8 mouse cellular contexts compared by ENCODE assay signal in the genomic region with DNA sequence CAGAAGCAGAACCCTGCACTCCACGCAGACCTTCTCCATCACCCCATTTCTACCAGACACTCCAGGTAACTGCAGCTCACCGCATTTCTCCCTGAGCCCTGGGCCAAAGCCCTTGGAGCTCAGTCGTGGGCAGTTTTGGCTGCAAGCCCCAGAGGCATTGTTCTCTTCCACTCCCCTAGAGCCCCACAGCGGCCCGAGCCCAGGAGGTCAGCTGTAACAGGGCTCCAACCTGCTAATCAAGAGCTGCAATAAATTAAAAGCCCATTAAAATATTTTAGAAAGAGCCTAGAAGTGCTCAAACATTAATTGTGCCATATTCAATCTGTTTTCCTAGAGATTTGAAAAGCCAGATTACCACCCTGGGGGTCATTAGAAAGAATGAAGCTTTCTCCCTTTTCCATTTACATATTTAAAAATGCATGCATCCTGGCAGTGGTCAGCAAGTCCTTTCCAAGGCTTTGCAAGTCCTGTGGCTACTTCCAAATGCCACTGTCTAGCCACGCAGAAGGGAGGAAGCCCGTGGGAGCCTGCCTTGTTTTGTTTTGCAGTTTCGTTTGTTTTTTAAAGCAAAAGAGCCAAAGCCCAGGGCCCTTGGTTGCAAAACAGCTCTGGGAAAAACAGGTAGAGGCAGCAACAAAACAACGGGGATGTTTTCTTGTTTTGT.
DNase-seq lines count a peak whose midpoint lies in the region; ATAC-seq lines count a peak whose summit lies in the region.
"Had no signal": no experiment of that assay in that cellular context is flagged by ENCODE, and none has a peak within 500 bp of the region (broad histone marks: within the 10 kb centered on the region; RNA-seq: fewer than 3 reads in every experiment).

No protein-coding gene starts in this region.

- H3K9me3 ChIP-seq in heart, embryonic 14.5 days (ENCODE audit: control insufficient read depth, low read length) = no peaks in the 10 kb centered on the region

- H3K27ac ChIP-seq in heart, embryonic 14.5 days (replicated peaks in 1 of 2; ENCODE audit: control insufficient read depth in 1 of 2, insufficient read depth in 1 of 2, low read depth in 2 of 2, low read length in 2 of 2) = peak overlapping the region; percentile 18 to 62
- H3K27ac ChIP-seq: liver, embryonic 14.5 days had no signal

- peak overlapping the region; percentile 50 for H3K4me2 ChIP-seq in heart, embryonic 14.5 days (ENCODE audit: low read length)

- H3K36me3 ChIP-seq in heart, embryonic 14.5 days (ENCODE audit: control insufficient read depth, insufficient read depth, low read length) = peaks cover 9% of the 10 kb centered on the region

- no peak overlapping the region for H3K4me3 ChIP-seq in heart, embryonic 14.5 days (ENCODE audit: control insufficient read depth in 1 of 2, insufficient read depth in 1 of 2, low read depth in 1 of 2, low read length in 2 of 2)

- peak; percentile 73 for DNase-seq in Muller cell, postnatal 12 days (ENCODE audit: inconsistent ontology term)
- peak; percentile 17 for DNase-seq in adipocyte (ENCODE audit: low spot score)
- DNase-seq in kidney, postnatal 25 days = peak; percentile 51 to 69
- peak; percentile 34 for DNase-seq in ovary, postnatal 14 days (ENCODE audit: low spot score)
- DNase-seq in cerebellum, adult 18-20 months = no peak
- DNase-seq in left cerebral cortex, adult 9 months (ENCODE audit: low spot score in 2 of 2) = no peak

- H3K9ac ChIP-seq in heart, embryonic 14.5 days (ENCODE audit: low read length) = peak overlapping the region; percentile 58
- H3K9ac ChIP-seq: liver, embryonic 14.5 days had no signal

- no peak for ATAC-seq in heart, embryonic 14.5 days (ENCODE audit: insufficient number of reproducible peaks, insufficient read depth, low FRiP score, low read depth)

- WGBS in heart, embryonic 14.5 days = 31% methylated on average over 9 of the region's 9 CpGs

- no peaks in the 10 kb centered on the region for H3K27me3 ChIP-seq in heart, embryonic 14.5 days (ENCODE audit: control insufficient read depth, insufficient read depth, low read length)

- H3K4me1 ChIP-seq in heart, embryonic 14.5 days (ENCODE audit: control insufficient read depth in 2 of 2, insufficient read depth in 2 of 2, low read length in 2 of 2) = peaks cover 19 to 30% of the 10 kb centered on the region in 2 experiments

Comparison
In these comparisons a context has a peak if more than half of its experiments do, and no peak if none do; other contexts are left out.
1. DNase-seq: peak in Muller cell, postnatal 12 days (single experiment), adipocyte (single experiment), kidney, postnatal 25 days (2 of 2) and ovary, postnatal 14 days (single experiment); none in cerebellum, adult 18-20 months (0 of 2) and left cerebral cortex, adult 9 months (0 of 2).